Mouse (Mus musculus) erythroid progenitor cell, adult 5-6 weeks (primary cell): Measurements from ENCODE around the gene Ccndbp1. TPM values are rescaled to one million over a fixed set of nuclear protein-coding genes. Genes with fewer than 3 reads are reported as not detected.

Experiments
- ATAC-seq: replicated peaks from 2 replicates; pipeline ENCODE4 v1.8.0; 2016; ENCODE audit warnings: moderate number of reproducible peaks, mild to moderate bottlenecking, moderate TSS enrichment, inconsistent platforms; ENCODE audit not compliant: poor library complexity, low FRiP score, severe bottlenecking
- total RNA-seq, 2 experiments: library from RNA; stranded (forward) in 1 of 2; stranded (reverse) in 1 of 2; fragments of 150-400 nt in 1 of 2; fragments of 186-747, 209-891 nt in 1 of 2; gene quantifications; 2 replicates each; pipeline versions ENCODE4 v1.2.3 to v1.2.4; 2015 to 2017; ENCODE audit warnings: low replicate concordance in 2 of 2

The Ccndbp1 gene
- total RNA-seq, 2 experiments from 2014 or later, result 86.5 to 117 TPM

DNA sequence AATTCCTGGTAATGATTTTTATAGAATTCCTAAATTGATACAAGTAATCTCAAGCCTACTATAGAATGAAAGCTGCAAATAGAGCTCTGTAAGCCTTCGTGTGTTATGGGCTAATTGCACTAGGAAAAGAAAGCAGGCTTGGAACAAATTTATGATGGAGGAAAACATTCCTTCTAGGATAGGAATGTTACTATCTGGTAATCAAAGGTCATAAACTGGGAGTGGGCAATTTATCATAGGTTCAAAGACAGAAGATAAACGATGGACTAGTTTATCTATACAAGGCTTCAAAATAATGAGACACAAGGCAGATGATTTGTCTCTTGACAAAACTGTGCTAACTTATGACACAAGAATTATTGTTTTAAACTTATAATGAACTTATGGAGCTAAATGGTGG lies 53.1 kb downstream of the Ccndbp1 start:
- no peak for ATAC-seq

Other genes with a start within 250 kb of the Ccndbp1 start
- gene Cdan1, start 158.3 kb upstream of the Ccndbp1 start, total RNA-seq (2015; ENCODE audit: low replicate concordance), result 67.0 and 68.7 TPM in 2 replicates
- 76.3 and 114 TPM in 2 replicates for gene Cdan1, start 158.3 kb upstream of the Ccndbp1 start, total RNA-seq (2017; ENCODE audit: low replicate concordance)
- gene Ttbk2, start 157.8 kb upstream of the Ccndbp1 start, total RNA-seq (2015; ENCODE audit: low replicate concordance), result 0.72 and 1.7 TPM in 2 replicates
- 2.4 and 3.0 TPM in 2 replicates for gene Ttbk2, start 157.8 kb upstream of the Ccndbp1 start, total RNA-seq (2017; ENCODE audit: low replicate concordance)
- 14.4 and 32.3 TPM in 2 replicates for gene Ubr1, start 37.7 kb upstream of the Ccndbp1 start, total RNA-seq (2015; ENCODE audit: low replicate concordance)
- gene Ubr1, start 37.7 kb upstream of the Ccndbp1 start, total RNA-seq (2017; ENCODE audit: low replicate concordance), result 25.4 and 53.9 TPM in 2 replicates
- gene Tmem62, start 31.4 kb upstream of the Ccndbp1 start, total RNA-seq (2015; ENCODE audit: low replicate concordance), result 3.2 and 5.0 TPM in 2 replicates
- 3.7 and 8.4 TPM in 2 replicates for gene Tmem62, start 31.4 kb upstream of the Ccndbp1 start, total RNA-seq (2017; ENCODE audit: low replicate concordance)
- gene Epb42, start 28.7 kb downstream of the Ccndbp1 start, total RNA-seq (2015; ENCODE audit: low replicate concordance), result 853 and 981 TPM in 2 replicates
- gene Epb42, start 28.7 kb downstream of the Ccndbp1 start, total RNA-seq (2017; ENCODE audit: low replicate concordance), result 806 and 856 TPM in 2 replicates
- gene Tgm5, start 77.4 kb downstream of the Ccndbp1 start, total RNA-seq (2015; ENCODE audit: low replicate concordance), result not detected in 2 replicates
- gene Tgm5, start 77.4 kb downstream of the Ccndbp1 start, total RNA-seq (2017; ENCODE audit: low replicate concordance), result not detected in 2 replicates
- gene Tgm7, start 101.4 kb downstream of the Ccndbp1 start, total RNA-seq (2015; ENCODE audit: low replicate concordance), result not detected in 2 replicates
- gene Tgm7, start 101.4 kb downstream of the Ccndbp1 start, total RNA-seq (2017; ENCODE audit: low replicate concordance), result not detected in 2 replicates
- 8.0 and 22.7 TPM in 2 replicates for gene Adal, start 132.0 kb downstream of the Ccndbp1 start, total RNA-seq (2015; ENCODE audit: low replicate concordance)
- 9.4 and 10.9 TPM in 2 replicates for gene Adal, start 132.0 kb downstream of the Ccndbp1 start, total RNA-seq (2017; ENCODE audit: low replicate concordance)
- gene Lcmt2, start 132.2 kb downstream of the Ccndbp1 start, total RNA-seq (2015; ENCODE audit: low replicate concordance), result 1.4 and 5.0 TPM in 2 replicates
- gene Lcmt2, start 132.2 kb downstream of the Ccndbp1 start, total RNA-seq (2017; ENCODE audit: low replicate concordance), result 3.0 and 3.1 TPM in 2 replicates
- gene Tubgcp4, start 162.3 kb downstream of the Ccndbp1 start, total RNA-seq (2015; ENCODE audit: low replicate concordance), result 65.0 and 76.4 TPM in 2 replicates
- 47.6 and 50.1 TPM in 2 replicates for gene Tubgcp4, start 162.3 kb downstream of the Ccndbp1 start, total RNA-seq (2017; ENCODE audit: low replicate concordance)
- gene Zscan29, start 162.7 kb downstream of the Ccndbp1 start, total RNA-seq (2015; ENCODE audit: low replicate concordance), result 14.3 and 17.3 TPM in 2 replicates
- gene Zscan29, start 162.7 kb downstream of the Ccndbp1 start, total RNA-seq (2017; ENCODE audit: low replicate concordance), result 12.0 and 18.1 TPM in 2 replicates